9 mouse cellular contexts compared by ENCODE assay signal in the genomic region with DNA sequence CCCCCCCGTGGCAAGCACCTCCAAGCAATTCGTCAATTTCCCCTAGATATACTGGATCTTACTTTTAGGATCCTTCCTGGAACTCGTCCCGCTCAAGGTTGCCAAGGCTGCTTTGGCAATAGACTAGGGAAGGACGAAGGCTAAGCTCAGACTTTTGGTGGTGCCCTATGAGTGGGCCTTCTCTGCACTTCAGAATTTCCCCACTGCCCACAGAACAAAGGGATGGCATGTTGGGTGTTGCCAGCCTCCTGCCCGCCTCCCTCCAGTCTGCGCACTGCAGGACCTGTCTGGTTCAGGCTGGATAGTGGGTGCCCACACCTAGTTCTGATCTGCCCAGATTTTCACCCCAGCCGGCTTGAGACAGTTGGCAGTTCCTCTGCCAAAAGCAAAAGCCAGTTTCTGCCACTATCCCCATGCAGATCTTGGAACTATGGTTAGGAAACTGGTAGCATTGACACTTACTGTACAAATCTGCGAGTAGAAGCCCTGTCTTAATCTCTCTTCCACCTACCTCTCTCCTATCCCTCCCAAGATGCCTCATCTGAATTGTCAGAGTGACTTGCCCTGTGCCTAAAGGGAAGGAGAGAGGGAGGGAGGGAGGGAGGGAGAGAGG. TPM values are rescaled to one million over a fixed set of nuclear protein-coding genes. Genes with fewer than 3 reads are reported as not detected.
DNase-seq lines count a peak whose midpoint lies in the region; ATAC-seq lines count a peak whose summit lies in the region.
"Had no signal": no experiment of that assay in that cellular context is flagged by ENCODE, and none has a peak within 500 bp of the region (broad histone marks: within the 10 kb centered on the region; RNA-seq: fewer than 3 reads in every experiment).

No protein-coding gene starts in this region.

- intact Hi-C loops in heart, postnatal 10 days (cut with DNase I): no loop called here

- DNase-seq in cerebellum, postnatal 14 days: peak; percentile 15 to 16
- DNase-seq in cerebellum, adult 9-10 months: no peak
- peak; percentile 5 for DNase-seq in ZHBTc4 (ENCODE audit: low read depth, low spot score)
- peak; percentile 24 to 35 for DNase-seq in heart, postnatal 10 days
- DNase-seq in kidney, postnatal 14 days: peak; percentile 57
- DNase-seq in B cell, adult 2 months: no peak
- DNase-seq in testis, postnatal 10 days (ENCODE audit: low spot score): no peak
- DNase-seq: gastrocnemius, postnatal 10 days had no signal

- no peak for ATAC-seq in frontal cortex, adult (ENCODE audit: low TSS enrichment)

RNA-seq across cellular contexts. Expression of a gene that starts 1.9 kb away (rescaled TPM):
- 10 to 100 TPM; 35.3 to 40.0 TPM for total RNA-seq in heart, postnatal 10 days (2021)

Comparison
In these comparisons a context has a peak if more than half of its experiments do, and no peak if none do; other contexts are left out.
1. DNase-seq: peak in cerebellum, postnatal 14 days (2 of 2), ZHBTc4 (single experiment), heart, postnatal 10 days (2 of 2) and kidney, postnatal 14 days (single experiment); none in cerebellum, adult 9-10 months (single experiment), B cell, adult 2 months (0 of 2) and testis, postnatal 10 days (single experiment).